Comparison of ENCODE assay signal across 7 mouse cellular contexts in the genomic region with DNA sequence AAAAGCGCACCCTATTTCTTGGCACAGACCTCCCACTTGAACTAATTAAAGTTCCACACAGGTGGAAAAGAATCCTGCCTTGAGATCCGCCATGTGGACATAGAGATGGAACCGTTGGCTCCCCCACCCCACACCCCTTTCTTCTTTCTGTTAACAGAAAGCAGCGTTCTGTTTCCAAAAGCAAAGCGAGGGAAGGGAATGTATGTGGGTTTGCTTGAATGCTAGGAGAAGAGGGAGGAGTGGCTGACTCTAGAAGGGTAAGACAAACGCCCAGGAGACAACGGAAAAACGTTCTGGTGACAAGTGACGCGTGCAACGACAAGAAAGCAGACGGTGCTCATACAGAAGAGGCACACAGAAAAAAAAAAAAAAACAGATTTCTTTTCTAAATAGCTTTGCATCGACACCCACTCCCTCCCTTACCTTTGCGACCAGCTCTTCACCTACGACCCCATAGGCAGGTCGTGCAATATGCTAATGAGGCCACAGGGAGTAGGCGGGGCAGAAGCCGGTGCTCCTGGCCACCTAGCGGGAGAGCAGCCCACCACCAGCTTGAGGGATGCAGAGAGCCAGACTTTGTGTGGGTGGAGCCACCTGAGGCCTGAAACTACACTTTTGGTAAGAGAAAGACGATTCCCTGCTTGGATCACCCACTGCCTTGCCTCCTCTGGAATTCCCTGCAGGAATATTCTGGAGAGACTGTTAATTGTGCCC. TPM values are rescaled to one million over a fixed set of nuclear protein-coding genes. Genes with fewer than 3 reads are reported as not detected.
DNase-seq lines count a peak whose midpoint lies in the region; ATAC-seq lines count a peak whose summit lies in the region.

No protein-coding gene starts in this region.

- H3K4me2 ChIP-seq in forebrain, embryonic 16.5 days (ENCODE audit: low read length): peak overlapping the region; percentile 55
- peak overlapping the region; percentile 74 for H3K4me2 ChIP-seq in intestine, embryonic 15.5 days (replicated peaks)
- H3K4me2 ChIP-seq in midbrain, embryonic 16.5 days (ENCODE audit: low read length): peak overlapping the region; percentile 62
- H3K4me2 ChIP-seq in stomach, embryonic 15.5 days: peak overlapping the region; percentile 64

- H3K9ac ChIP-seq in forebrain, embryonic 16.5 days (replicated peaks; ENCODE audit: low read depth, low read length): peak overlapping the region; percentile 58
- 0 out of 2 replicates have a peak overlapping the region, but pooled peaks have one; percentile 23 for H3K9ac ChIP-seq in intestine, embryonic 15.5 days
- H3K9ac ChIP-seq in midbrain, embryonic 16.5 days (ENCODE audit: low read depth, low read length): peak overlapping the region; percentile 58
- H3K9ac ChIP-seq in stomach, embryonic 15.5 days: no peak overlapping the region

- peak overlapping the region; percentile 47 for H3K4me3 ChIP-seq in forebrain, embryonic 16.5 days (replicated peaks; ENCODE audit: low read length)
- peak overlapping the region; percentile 35 for H3K4me3 ChIP-seq in intestine, embryonic 15.5 days (replicated peaks)
- H3K4me3 ChIP-seq in midbrain, embryonic 16.5 days (ENCODE audit: low read depth, low read length): peak overlapping the region; percentile 39
- H3K4me3 ChIP-seq in stomach, embryonic 15.5 days (replicated peaks): peak overlapping the region; percentile 36

- peaks cover 14% of the 10 kb centered on the region for H3K4me1 ChIP-seq in forebrain, embryonic 16.5 days (replicated peaks; ENCODE audit: control insufficient read depth, insufficient read depth, low read length)
- peaks cover 23% of the 10 kb centered on the region for H3K4me1 ChIP-seq in intestine, embryonic 15.5 days (replicated peaks)
- peaks cover 9% of the 10 kb centered on the region; the same call in 1 of the 2 replicates for H3K4me1 ChIP-seq in midbrain, embryonic 16.5 days (ENCODE audit: control insufficient read depth, insufficient read depth, low read length)
- peaks cover 21% of the 10 kb centered on the region for H3K4me1 ChIP-seq in stomach, embryonic 15.5 days

- H3K9me3 ChIP-seq in forebrain, embryonic 16.5 days (ENCODE audit: control insufficient read depth, low read length): no peaks in the 10 kb centered on the region
- H3K9me3 ChIP-seq in intestine, embryonic 15.5 days: no peaks in the 10 kb centered on the region
- H3K9me3 ChIP-seq in midbrain, embryonic 16.5 days (replicated peaks; ENCODE audit: control insufficient read depth, low read length, poor library complexity, severe bottlenecking): no peaks in the 10 kb centered on the region
- no peaks in the 10 kb centered on the region for H3K9me3 ChIP-seq in stomach, embryonic 15.5 days

- H3K27me3 ChIP-seq in forebrain, embryonic 16.5 days (replicated peaks; ENCODE audit: control insufficient read depth, insufficient read depth, low read length): no peaks in the 10 kb centered on the region
- no peaks in the 10 kb centered on the region for H3K27me3 ChIP-seq in intestine, embryonic 15.5 days (replicated peaks)
- H3K27me3 ChIP-seq in midbrain, embryonic 16.5 days (ENCODE audit: control insufficient read depth, insufficient read depth, low read depth, low read length): no peaks in the 10 kb centered on the region
- H3K27me3 ChIP-seq in stomach, embryonic 15.5 days (replicated peaks): no peaks in the 10 kb centered on the region

- no peaks in the 10 kb centered on the region for H3K36me3 ChIP-seq in forebrain, embryonic 16.5 days (ENCODE audit: control insufficient read depth, insufficient read depth)
- no peaks in the 10 kb centered on the region for H3K36me3 ChIP-seq in intestine, embryonic 15.5 days
- no peaks in the 10 kb centered on the region for H3K36me3 ChIP-seq in midbrain, embryonic 16.5 days (ENCODE audit: control insufficient read depth, insufficient read depth, low read length)
- H3K36me3 ChIP-seq in stomach, embryonic 15.5 days: no peaks in the 10 kb centered on the region

- ATAC-seq in cerebellum, adult (ENCODE audit: insufficient number of reproducible peaks, low FRiP score, low TSS enrichment): peak; percentile 74
- ATAC-seq in forebrain, embryonic 16.5 days: peak; percentile 87
- ATAC-seq in intestine, embryonic 15.5 days: peak; percentile 87
- ATAC-seq in midbrain, embryonic 16.5 days: peak; percentile 90
- peak; percentile 74; the same call in 1 of the 2 replicates for ATAC-seq in stomach, embryonic 15.5 days (ENCODE audit: insufficient read depth, low FRiP score, low read depth)

- 1% methylated on average over 20 of the region's 20 CpGs for WGBS in forebrain, embryonic 16.5 days
- WGBS in intestine, embryonic 15.5 days: 7% methylated on average over 20 of the region's 20 CpGs
- WGBS in midbrain, embryonic 16.5 days: 2% methylated on average over 20 of the region's 20 CpGs
- 4% methylated on average over 20 of the region's 20 CpGs for WGBS in stomach, embryonic 15.5 days

- peak overlapping the region; percentile 84 for H3K27ac ChIP-seq in forebrain, embryonic 16.5 days (ENCODE audit: low read length)
- no peak overlapping the region for H3K27ac ChIP-seq in intestine, embryonic 15.5 days
- H3K27ac ChIP-seq in midbrain, embryonic 16.5 days (ENCODE audit: low read length): peak overlapping the region; percentile 80
- no peak overlapping the region for H3K27ac ChIP-seq in stomach, embryonic 15.5 days

- DNase-seq in T-cell, adult 2 months (ENCODE audit: low spot score): peak; percentile 65
- DNase-seq in liver: peak; percentile 67

RNA-seq across cellular contexts. Expression of a gene that starts 27.9 kb away (rescaled TPM):
- 479 and 536 TPM in 2 replicates for polyA plus RNA-seq in forebrain, embryonic 16.5 days (2015; fragmentation: Nextera tagmentation; extraction: Ambion mirVana)
- 544 and 685 TPM in 2 replicates for polyA plus RNA-seq in intestine, embryonic 15.5 days (2015; fragmentation: Nextera tagmentation; extraction: Ambion mirVana)
- polyA plus RNA-seq in midbrain, embryonic 16.5 days (2015; fragmentation: Nextera tagmentation; extraction: Ambion mirVana): 495 and 501 TPM in 2 replicates
- polyA plus RNA-seq in stomach, embryonic 15.5 days (2015; fragmentation: Nextera tagmentation; extraction: Ambion mirVana): 478 and 535 TPM in 2 replicates

Comparison
In these comparisons a context has a peak if more than half of its experiments do, and no peak if none do; other contexts are left out.
1. H3K27ac ChIP-seq: peak in forebrain, embryonic 16.5 days (single experiment) and midbrain, embryonic 16.5 days (single experiment); none in intestine, embryonic 15.5 days (single experiment) and stomach, embryonic 15.5 days (single experiment).
2. Peak in every context shown above with its lines, with median percentiles within 50 percentile points of each other: ATAC-seq, H3K4me2 ChIP-seq and H3K4me3 ChIP-seq.